Mouse (Mus musculus): Measurements from ENCODE around the gene Rhebl1. TPM values are rescaled to one million over a fixed set of nuclear protein-coding genes. Genes with fewer than 3 reads are reported as not detected.

Gene Rhebl1
- polyA plus RNA-seq, 1 experiment from 2014 or later: 11.8 TPM

DNA sequence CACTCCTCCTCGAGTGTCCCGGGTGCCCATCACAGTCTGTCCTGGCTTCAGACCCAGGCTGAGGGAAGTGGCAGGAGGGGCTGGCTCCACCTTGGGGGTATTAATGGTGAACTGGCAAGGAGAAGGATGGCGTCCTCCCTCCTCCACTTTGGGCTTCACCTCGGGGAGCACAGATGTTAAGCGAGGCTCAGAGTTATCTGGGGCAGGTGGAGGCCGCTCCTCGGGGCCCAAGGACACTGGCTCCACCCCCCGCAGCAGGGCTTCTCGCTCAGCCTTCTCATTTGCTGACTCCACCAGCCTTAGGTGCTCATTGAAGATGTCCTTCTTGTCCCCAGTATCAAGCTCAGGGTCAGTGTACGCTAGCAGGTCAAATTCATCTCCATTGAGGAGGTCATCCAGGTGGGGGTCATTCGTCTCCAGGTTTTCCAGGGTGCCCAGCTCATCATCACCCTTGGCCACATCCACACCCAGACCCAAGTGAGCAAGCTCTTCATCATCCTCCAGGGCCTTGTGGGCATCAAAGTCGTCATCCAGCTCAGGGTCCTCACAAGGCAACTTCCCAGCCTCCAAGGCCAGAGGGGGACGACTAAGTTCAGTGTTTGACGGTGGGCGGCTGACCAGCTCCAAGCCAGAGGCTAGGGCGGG is 44.3 kb downstream of the Rhebl1 start:
- H3K9me3 ChIP-seq: no peaks in the 10 kb centered on the region
- H3K27ac ChIP-seq: no peak overlapping the region
- no peak for DNase-seq (ENCODE audit: low spot score)
- H3K36me3 ChIP-seq: peaks cover 100% of the 10 kb centered on the region
- no peak overlapping the region for H3K4me3 ChIP-seq
- 88% methylated on average over 16 of the region's 16 CpGs for WGBS
- H3K27me3 ChIP-seq (ENCODE audit: insufficient read depth, poor library complexity, severe bottlenecking): no peaks in the 10 kb centered on the region
- H3K4me1 ChIP-seq: peaks cover 4% of the 10 kb centered on the region; the same call in 1 of the 2 replicates

DNA sequence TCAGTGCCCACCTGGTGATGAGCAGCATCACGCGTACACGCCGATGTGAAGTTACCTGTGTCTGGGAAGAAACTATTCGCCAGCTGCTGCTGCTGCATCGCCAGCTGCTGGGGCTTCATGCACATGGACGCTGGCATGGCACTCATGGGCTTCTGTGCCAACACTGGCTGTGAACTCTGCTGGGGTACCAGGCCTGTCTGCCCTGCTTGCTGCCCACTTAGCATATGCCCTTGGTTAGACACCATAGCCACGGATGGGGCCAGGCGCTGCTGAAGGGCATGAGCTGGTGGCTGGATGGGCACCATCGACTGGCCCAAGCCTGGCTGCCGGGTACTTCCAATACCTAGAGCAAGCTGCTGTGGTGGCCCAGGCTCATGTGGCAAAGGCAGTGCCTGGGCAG is 45.2 kb downstream of the Rhebl1 start:
- Histone ChIP-seq H3K4me1 (peaks cover 4% of the 10 kb centered on the region; the same call in 1 of the 2 replicates), H3K9me3 (no peaks in the 10 kb centered on the region), H3K27me3 (ENCODE audit: insufficient read depth, poor library complexity, severe bottlenecking) (no peaks in the 10 kb centered on the region), H3K4me3 (no peak overlapping the region), H3K27ac (no peak overlapping the region), H3K36me3 (peaks cover 100% of the 10 kb centered on the region)
- WGBS: 95% methylated on average over 11 of the region's 11 CpGs
- DNase-seq (ENCODE audit: low spot score): no peak

DNA sequence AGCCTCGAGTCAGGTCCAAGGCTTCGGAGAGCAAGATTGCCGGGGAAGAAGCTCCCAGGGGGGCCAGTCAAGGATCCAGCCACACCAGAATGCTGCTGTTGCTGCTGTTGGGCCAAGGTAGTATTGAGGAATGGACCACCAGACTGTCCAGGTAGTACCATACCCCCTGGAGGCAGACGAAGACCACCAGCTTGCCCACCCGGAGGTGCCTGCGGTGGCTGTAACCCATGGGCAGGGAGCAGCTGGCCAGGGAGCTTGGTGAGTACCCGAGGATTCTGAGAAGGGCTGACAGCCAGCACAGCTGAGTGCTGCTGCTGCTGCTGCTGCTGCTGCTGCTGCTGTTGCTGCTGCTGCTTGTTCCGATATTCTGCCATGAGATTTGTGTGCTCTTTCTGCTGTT is 48.2 kb downstream of the Rhebl1 start:
- no peak overlapping the region for H3K27ac ChIP-seq
- H3K4me1 ChIP-seq: peaks cover 4% of the 10 kb centered on the region; the same call in 1 of the 2 replicates
- H3K9me3 ChIP-seq: no peaks in the 10 kb centered on the region
- no peak overlapping the region for H3K4me3 ChIP-seq
- DNase-seq (ENCODE audit: low spot score): no peak
- no peaks in the 10 kb centered on the region for H3K27me3 ChIP-seq (ENCODE audit: insufficient read depth, poor library complexity, severe bottlenecking)
- H3K36me3 ChIP-seq: peaks cover 100% of the 10 kb centered on the region
- 86% methylated on average over 8 of the region's 8 CpGs for WGBS

DNA sequence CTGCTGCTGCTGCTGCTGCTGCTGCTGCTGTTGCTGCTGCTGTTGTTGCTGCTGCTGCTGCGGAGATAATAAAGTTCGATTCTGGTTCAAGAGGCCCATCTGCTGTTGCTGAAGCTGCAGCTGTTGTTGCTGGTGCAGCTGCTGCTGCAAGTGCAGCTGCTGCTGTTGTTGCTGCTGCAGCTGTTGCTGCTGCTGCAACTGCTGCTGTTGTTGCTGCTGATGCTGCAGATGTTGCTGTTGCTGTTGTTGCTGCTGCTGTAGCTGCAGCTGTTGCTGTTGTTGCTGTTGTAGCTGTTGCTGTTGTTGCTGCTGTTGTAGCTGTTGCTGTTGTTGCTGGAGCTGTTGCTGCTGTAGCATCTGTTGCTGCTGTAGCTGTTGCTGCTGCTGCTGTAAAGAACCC is 49.2 kb downstream of the Rhebl1 start:
- WGBS: 92% methylated on average over 2 of the region's 2 CpGs

DNA sequence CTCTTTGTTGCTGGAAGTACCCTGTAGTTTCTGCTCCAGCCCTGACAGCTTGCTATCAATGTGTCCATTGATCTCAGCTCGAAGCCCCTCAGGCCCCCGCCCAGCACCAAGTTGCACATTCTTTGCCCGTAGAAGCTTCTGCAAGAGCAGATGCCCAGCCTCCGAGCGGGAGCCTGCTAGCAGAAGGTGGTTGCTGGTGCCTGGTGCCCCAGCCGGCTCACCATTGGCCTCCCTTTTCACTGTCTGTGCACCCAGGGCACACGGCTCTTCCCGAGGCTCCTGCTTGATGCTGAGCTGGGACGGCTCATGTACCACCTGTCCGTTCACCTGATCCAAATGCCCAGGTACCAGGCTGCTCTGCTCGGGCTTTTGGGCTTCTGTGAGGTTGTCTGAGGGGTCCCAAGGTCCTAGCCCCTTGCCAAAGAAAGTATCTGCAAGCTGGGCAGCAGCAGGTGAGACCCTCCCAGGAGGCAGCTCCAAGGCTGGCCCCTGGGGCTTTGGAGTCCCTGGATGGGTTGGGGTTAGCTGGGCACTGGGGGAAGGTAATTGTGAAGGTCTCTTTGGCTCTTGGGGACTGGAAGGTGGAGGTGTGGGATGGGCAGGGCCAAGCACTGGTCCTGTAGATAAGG is 50.6 kb downstream of the Rhebl1 start:
- whole genome bisulfite sequencing: 90% methylated on average over 11 of the region's 11 CpGs

More for the DNA sequence above, 49.2 kb downstream of the Rhebl1 start:
- peaks cover 100% of the 10 kb centered on the region for H3K36me3 ChIP-seq
- H3K27me3 ChIP-seq (ENCODE audit: insufficient read depth, poor library complexity, severe bottlenecking): no peaks in the 10 kb centered on the region
- no peak overlapping the region for H3K27ac ChIP-seq
- DNase-seq (ENCODE audit: low spot score): no peak
- no peak overlapping the region for H3K4me3 ChIP-seq
- H3K9me3 ChIP-seq: no peaks in the 10 kb centered on the region
- H3K4me1 ChIP-seq: no peaks in the 10 kb centered on the region

DNA sequence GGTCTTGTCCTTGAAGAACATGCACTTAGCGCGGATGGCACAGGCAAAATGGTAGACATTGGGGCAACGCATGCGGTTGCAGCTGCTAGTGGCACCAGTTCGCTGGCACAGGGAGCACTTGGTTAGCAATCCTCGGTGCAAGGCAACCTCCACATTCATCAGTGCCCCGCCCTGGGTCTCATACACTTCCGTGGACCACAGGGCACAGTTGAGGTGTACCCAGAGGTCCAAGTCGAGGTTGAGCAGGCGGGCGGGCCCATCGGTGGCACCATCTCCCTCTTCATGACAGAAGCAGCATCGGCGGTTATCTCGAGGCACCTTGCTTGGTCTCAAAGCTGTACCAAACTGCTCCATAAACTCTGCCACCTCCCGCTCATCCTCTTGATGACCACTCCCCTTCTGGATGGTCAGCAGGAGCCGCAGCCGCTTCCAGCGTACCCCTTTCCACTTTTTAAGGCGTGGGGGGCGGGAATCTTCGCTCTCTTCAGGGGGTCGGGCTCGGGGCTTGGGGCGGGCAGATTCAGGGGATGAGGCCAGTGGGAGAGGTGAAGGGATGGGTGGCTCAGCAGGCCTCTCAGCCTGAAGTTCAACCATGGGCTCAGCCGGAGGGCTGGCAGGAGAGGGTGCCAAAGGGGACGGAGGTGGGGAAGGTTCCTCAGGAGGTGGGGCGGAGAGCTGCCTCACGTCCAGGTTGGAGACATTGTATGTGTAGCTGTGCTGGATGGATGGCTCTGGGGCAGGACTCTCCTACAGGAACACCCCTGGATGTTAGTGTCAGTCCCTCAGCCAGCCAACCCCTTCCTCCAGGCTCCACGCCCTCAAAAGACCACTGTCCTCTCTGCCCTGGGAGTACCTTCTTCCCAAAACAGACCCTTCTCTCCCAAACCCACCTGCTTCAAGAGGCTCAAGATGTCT is 54.4 kb downstream of the Rhebl1 start:
- no peaks in the 10 kb centered on the region for H3K27me3 ChIP-seq (ENCODE audit: insufficient read depth, poor library complexity, severe bottlenecking)
- no peaks in the 10 kb centered on the region for H3K9me3 ChIP-seq
- peaks cover 100% of the 10 kb centered on the region for H3K36me3 ChIP-seq
- no peak overlapping the region for H3K4me3 ChIP-seq
- H3K4me1 ChIP-seq: peaks cover 9% of the 10 kb centered on the region
- no peak for DNase-seq (ENCODE audit: low spot score)
- H3K27ac ChIP-seq: no peak overlapping the region
- 93% methylated on average over 30 of the region's 30 CpGs for WGBS

More for the DNA sequence above, 50.6 kb downstream of the Rhebl1 start:
- Histone ChIP-seq H3K27ac (no peak overlapping the region), H3K27me3 (ENCODE audit: insufficient read depth, poor library complexity, severe bottlenecking) (no peaks in the 10 kb centered on the region), H3K36me3 (peaks cover 100% of the 10 kb centered on the region), H3K4me1 (no peaks in the 10 kb centered on the region), H3K9me3 (no peaks in the 10 kb centered on the region), H3K4me3 (no peak overlapping the region)
- no peak for DNase-seq (ENCODE audit: low spot score)

DNA sequence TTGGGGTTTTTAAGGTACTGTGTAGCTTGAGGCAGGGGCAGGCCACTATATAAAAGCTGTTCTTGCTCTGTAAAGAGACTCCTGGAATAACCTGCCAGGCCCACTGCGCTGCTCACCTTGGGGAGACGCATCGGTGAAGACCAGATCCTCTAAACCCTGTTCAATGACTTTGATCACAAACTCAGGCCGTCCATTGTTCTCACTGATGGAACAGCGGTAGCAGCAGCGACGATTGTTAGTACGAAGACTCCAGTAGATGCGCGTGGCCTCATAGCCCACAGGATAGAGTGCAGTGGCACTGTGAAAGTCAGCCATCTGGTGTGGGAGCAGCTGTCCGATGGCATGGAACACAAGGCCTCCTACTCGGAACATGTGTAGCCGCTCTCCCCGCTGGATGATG is 55.2 kb downstream of the Rhebl1 start:
- WGBS: 97% methylated on average over 14 of the region's 14 CpGs
- peaks cover 11% of the 10 kb centered on the region for H3K4me1 ChIP-seq
- H3K4me3 ChIP-seq: no peak overlapping the region
- no peak for DNase-seq (ENCODE audit: low spot score)
- H3K27me3 ChIP-seq (ENCODE audit: insufficient read depth, poor library complexity, severe bottlenecking): no peaks in the 10 kb centered on the region
- peaks cover 100% of the 10 kb centered on the region for H3K36me3 ChIP-seq
- no peaks in the 10 kb centered on the region for H3K9me3 ChIP-seq
- H3K27ac ChIP-seq: no peak overlapping the region

DNA sequence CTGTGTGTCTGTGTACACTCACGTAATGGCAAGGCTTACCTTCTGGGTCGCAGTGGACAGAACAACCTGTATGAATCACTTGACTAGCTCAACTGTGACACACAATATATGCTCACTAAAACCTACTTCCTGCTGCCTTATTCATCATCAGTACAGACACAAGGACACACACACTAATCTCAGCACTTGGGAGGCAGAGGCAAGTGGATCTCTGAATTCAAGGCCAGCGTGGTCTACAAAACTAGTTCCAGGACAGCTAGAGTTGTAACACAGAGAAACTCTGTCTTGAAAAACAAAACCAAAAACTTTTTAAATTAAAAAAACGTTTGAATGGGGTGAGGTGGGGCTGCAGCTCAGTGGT is 56.6 kb downstream of the Rhebl1 start:
- no peak for DNase-seq (ENCODE audit: low spot score)
- WGBS: 77% methylated on average over 4 of the region's 4 CpGs
- no peaks in the 10 kb centered on the region for H3K27me3 ChIP-seq (ENCODE audit: insufficient read depth, poor library complexity, severe bottlenecking)
- H3K9me3 ChIP-seq: no peaks in the 10 kb centered on the region
- H3K36me3 ChIP-seq: peaks cover 100% of the 10 kb centered on the region
- no peak overlapping the region for H3K4me3 ChIP-seq
- no peak overlapping the region for H3K27ac ChIP-seq
- H3K4me1 ChIP-seq: peaks cover 24% of the 10 kb centered on the region

DNA sequence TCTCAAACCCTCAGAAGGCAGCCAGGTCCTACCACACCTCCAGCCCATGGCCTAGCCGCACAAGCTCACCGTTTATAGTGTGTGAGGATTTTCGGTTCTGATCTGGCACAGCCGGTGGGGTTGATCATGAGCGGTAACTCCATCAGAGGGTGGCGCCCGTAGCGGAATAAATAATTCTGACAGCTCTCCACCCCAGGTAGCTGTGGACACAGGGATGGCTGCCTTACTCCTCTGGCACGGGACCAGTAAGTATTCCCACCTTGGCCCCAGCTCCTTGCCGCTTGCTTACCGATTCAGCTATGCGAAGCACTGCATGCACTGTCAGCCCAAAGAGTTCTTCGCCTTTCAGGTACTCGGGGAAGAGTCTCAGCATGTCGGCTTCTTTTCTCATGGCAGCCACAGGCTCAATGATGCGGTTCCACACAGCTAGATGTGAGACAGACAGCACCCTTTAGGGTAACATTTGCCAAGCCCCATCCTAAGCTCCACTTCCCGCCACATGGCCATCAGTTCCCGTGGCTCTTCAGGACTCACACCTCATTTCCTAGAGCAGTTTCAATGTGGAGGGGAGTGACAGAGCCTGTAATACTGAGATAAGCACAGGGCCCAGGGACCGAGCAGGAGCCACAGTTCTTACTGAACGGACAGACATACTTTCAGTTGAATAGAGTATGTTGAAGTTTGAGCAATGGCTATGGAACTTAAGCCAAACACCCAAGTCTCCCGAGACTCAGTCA is 57.2 kb downstream of the Rhebl1 start:
- Histone ChIP-seq H3K27me3 (ENCODE audit: insufficient read depth, poor library complexity, severe bottlenecking) (no peaks in the 10 kb centered on the region), H3K36me3 (peaks cover 97% of the 10 kb centered on the region), H3K4me3 (no peak overlapping the region), H3K9me3 (no peaks in the 10 kb centered on the region), H3K4me1 (peaks cover 27% of the 10 kb centered on the region), H3K27ac (no peak overlapping the region)
- 90% methylated on average over 21 of the region's 21 CpGs for WGBS
- peak; percentile 85 for DNase-seq (ENCODE audit: low spot score)

DNA sequence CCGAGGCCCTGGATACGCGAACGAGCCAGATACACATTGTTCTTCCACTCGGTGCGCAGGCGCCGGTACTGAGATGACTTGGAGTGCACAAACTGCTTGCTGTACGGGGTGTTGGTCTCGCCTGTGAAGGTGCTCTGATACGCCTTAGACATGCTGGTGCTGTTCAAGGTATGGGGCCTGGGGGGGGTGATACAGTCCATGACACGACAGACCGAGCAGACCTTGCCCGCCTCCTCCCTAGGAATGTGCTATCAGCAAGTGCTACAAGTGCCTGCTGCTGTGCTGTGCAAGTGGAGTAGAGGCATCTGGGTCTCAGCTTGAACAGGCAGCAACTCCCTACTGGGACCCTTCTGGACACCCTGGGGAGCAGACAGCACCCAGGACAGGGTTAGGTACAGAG is 59.0 kb downstream of the Rhebl1 start:
- no peaks in the 10 kb centered on the region for H3K27me3 ChIP-seq (ENCODE audit: insufficient read depth, poor library complexity, severe bottlenecking)
- H3K4me1 ChIP-seq: peaks cover 27% of the 10 kb centered on the region
- no peak overlapping the region for H3K4me3 ChIP-seq
- no peak overlapping the region for H3K27ac ChIP-seq
- WGBS: 82% methylated on average over 14 of the region's 14 CpGs
- H3K36me3 ChIP-seq: peaks cover 79% of the 10 kb centered on the region
- no peaks in the 10 kb centered on the region for H3K9me3 ChIP-seq
- no peak for DNase-seq (ENCODE audit: low spot score)

DNA sequence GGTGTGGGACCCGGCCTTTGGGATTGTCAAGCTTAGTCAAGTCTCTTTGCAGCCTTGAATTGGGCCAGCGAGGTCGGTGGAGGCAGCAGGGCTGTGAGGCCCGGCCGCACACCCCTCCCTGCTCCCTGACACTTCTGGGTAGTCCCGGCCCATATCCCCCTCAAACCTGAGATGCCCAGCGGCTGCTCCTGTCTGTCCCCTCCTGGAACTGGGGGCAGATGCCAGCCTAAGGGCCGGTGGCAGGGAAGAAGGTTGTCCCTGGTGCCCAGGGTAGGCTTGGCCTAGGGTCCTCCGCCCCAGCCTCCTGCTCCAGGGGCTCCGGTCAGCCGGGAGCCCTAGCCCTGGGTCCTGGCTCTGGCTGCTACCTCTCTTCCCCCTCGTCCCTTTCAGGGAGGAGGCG is 60.3 kb downstream of the Rhebl1 start:
- H3K4me3 ChIP-seq: no peak overlapping the region
- H3K27me3 ChIP-seq (ENCODE audit: insufficient read depth, poor library complexity, severe bottlenecking): no peaks in the 10 kb centered on the region
- no peak for DNase-seq (ENCODE audit: low spot score)
- H3K36me3 ChIP-seq: peaks cover 66% of the 10 kb centered on the region
- WGBS: 84% methylated on average over 13 of the region's 13 CpGs
- no peak overlapping the region for H3K27ac ChIP-seq
- H3K4me1 ChIP-seq: peaks cover 35% of the 10 kb centered on the region
- H3K9me3 ChIP-seq: no peaks in the 10 kb centered on the region

DNA sequence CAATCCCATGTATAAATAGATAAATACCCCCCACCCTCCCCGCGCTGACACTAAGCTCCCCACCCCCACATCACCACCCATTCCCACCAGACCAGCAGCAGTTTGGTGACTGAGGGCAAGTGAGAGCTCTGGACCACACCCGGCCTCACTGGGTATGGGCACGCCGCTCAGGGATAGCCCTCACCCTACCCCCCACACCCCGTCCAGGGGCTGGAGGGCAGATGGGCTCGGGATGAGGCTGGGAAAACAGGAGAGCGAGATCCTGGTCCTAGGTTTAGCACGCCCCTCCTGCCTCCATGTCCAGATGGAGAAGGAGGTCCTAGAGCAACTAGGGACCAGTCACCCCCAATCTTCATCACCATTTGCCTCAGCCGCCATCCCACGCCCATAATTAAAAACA is 61.1 kb downstream of the Rhebl1 start:
- peak; percentile 75 for DNase-seq (ENCODE audit: low spot score)
- no peak overlapping the region for H3K4me3 ChIP-seq
- peaks cover 38% of the 10 kb centered on the region for H3K4me1 ChIP-seq
- peaks cover 59% of the 10 kb centered on the region for H3K36me3 ChIP-seq
- no peaks in the 10 kb centered on the region for H3K9me3 ChIP-seq
- no peak overlapping the region for H3K27ac ChIP-seq
- 85% methylated on average over 11 of the region's 11 CpGs for WGBS
- H3K27me3 ChIP-seq (ENCODE audit: insufficient read depth, poor library complexity, severe bottlenecking): no peaks in the 10 kb centered on the region

Data from heart, embryonic 10.5 days (tissue).